Mouse (Mus musculus): Measurements from ENCODE around the gene Khdc1c. TPM values are rescaled to one million over a fixed set of nuclear protein-coding genes. Genes with fewer than 3 reads are reported as not detected.

Khdc1c gene
- polyA plus RNA-seq, 1 experiment from 2014 or later: not detected

DNA sequence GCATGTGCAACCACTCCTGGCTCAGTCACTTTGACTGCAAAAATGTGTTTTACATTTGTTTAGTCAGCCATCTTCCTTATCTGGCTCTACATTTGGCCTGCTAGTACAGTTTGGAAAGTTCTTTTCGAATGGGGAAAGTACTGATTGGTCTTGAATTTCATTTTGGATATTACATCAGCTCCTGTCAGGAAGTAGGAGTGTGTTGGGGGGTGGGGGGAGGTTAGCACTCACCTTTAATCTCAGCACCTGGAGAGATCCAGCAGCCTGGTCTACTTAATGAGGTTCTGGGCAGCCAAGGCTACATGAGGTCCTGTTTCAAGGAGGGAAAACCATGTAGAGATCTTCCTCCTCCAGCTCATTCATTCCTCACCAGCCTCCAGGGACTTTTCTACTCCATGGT is 15.1 kb downstream of the Khdc1c start, which contains the start of gene Khdc1b:
Gene Khdc1b (plus strand): TSS at position 301 of the 400 bp plus-strand sequence.
- no peaks in the 10 kb centered on the region for H3K36me3 ChIP-seq
- no peak for ATAC-seq (ENCODE audit: low FRiP score, low read depth)
- H3K9ac ChIP-seq: no peak within 1 kb of the TSS
- no peaks in the 10 kb centered on the region for H3K27me3 ChIP-seq
- 77% methylated on average over 1 of the region's 1 CpGs for WGBS
- H3K4me2 ChIP-seq (replicated peaks): no peak within 1 kb of the TSS
- peaks cover 7% of the 10 kb centered on the region; the same call in 1 of the 2 replicates for H3K9me3 ChIP-seq
- no peak within 1 kb of the TSS for H3K27ac ChIP-seq
- H3K4me3 ChIP-seq: no peak within 1 kb of the TSS
- no peaks in the 10 kb centered on the region for H3K4me1 ChIP-seq

GRCm38 (mm10) chr1:21391138-21391671 is 23.1 kb downstream of the Khdc1c start:
- Histone ChIP-seq H3K9me3 (no peaks in the 10 kb centered on the region), H3K27me3 (no peaks in the 10 kb centered on the region), H3K9ac (no peak overlapping the region), H3K4me3 (no peak overlapping the region), H3K4me1 (no peaks in the 10 kb centered on the region), H3K36me3 (no peaks in the 10 kb centered on the region), H3K27ac (no peak overlapping the region), H3K4me2 (replicated peaks) (no peak overlapping the region)
- WGBS: 53% methylated on average over 6 of the region's 6 CpGs
- ATAC-seq (ENCODE audit: low FRiP score, low read depth): peak; percentile 24; the same call in 1 of the 2 replicates

DNA sequence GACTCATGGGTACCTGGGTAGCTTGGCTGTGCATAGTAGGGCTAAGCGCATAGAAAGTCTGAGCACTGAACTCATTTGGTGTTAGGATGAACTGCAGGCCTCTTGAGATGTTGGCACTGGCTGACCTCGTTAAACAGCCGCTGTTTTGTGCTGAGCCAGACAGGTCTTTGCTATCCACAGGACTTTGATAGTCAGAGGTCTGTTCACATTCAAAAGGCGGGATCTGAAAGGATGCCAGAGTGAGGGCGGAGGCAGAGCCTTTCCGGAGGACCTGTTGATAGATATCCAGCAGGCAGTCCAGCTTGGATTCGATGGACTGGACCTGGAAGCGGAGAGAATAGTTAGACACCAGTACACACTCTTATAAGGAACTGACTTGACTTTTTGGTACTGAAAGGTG is 34.7 kb downstream of the Khdc1c start:
- Histone ChIP-seq H3K27ac (no peak overlapping the region), H3K4me1 (no peaks in the 10 kb centered on the region), H3K9ac (no peak overlapping the region), H3K4me3 (no peak overlapping the region), H3K4me2 (replicated peaks) (no peak overlapping the region), H3K27me3 (no peaks in the 10 kb centered on the region), H3K36me3 (no peaks in the 10 kb centered on the region), H3K9me3 (no peaks in the 10 kb centered on the region)
- ATAC-seq (ENCODE audit: low FRiP score, low read depth): no peak
- 73% methylated on average over 8 of the region's 8 CpGs for WGBS

- Histone ChIP-seq H3K36me3 (no peaks in the 10 kb centered on the region), H3K27ac (no peak overlapping the region), H3K9me3 (no peaks in the 10 kb centered on the region), H3K4me1 (no peaks in the 10 kb centered on the region), H3K27me3 (no peaks in the 10 kb centered on the region), H3K9ac (no peak overlapping the region), H3K4me2 (replicated peaks) (no peak overlapping the region), H3K4me3 (no peak overlapping the region)
- 41% methylated on average over 2 of the region's 2 CpGs for WGBS
- ATAC-seq (ENCODE audit: low FRiP score, low read depth): no peak
Observed at GRCm38 (mm10) chr1:21407266-21407665, 39.1 kb downstream of the Khdc1c start.

- 51% methylated on average over 18 of the region's 18 CpGs for WGBS
- Histone ChIP-seq H3K27ac (no peak overlapping the region), H3K4me1 (no peaks in the 10 kb centered on the region), H3K4me3 (no peak overlapping the region), H3K4me2 (replicated peaks) (0 out of 2 replicates have a peak overlapping the region, but pooled peaks have one; percentile 15), H3K36me3 (no peaks in the 10 kb centered on the region), H3K9ac (no peak overlapping the region), H3K27me3 (no peaks in the 10 kb centered on the region), H3K9me3 (no peaks in the 10 kb centered on the region)
- ATAC-seq (ENCODE audit: low FRiP score, low read depth): peak; percentile 69; the same call in 1 of the 2 replicates
Observed at GRCm38 (mm10) chr1:21411331-21412196, 43.4 kb downstream of the Khdc1c start.

- 79% methylated on average over 2 of the region's 2 CpGs for WGBS
- H3K27me3 ChIP-seq: no peaks in the 10 kb centered on the region
- H3K4me2 ChIP-seq (replicated peaks): no peak overlapping the region
- no peak overlapping the region for H3K27ac ChIP-seq
- no peak overlapping the region for H3K4me3 ChIP-seq
- no peaks in the 10 kb centered on the region for H3K4me1 ChIP-seq
- no peaks in the 10 kb centered on the region for H3K36me3 ChIP-seq
- no peak for ATAC-seq (ENCODE audit: low FRiP score, low read depth)
- no peak overlapping the region for H3K9ac ChIP-seq
- H3K9me3 ChIP-seq: no peaks in the 10 kb centered on the region
Observed at GRCm38 (mm10) chr1:21412197-21412555, 44.0 kb downstream of the Khdc1c start.

DNA sequence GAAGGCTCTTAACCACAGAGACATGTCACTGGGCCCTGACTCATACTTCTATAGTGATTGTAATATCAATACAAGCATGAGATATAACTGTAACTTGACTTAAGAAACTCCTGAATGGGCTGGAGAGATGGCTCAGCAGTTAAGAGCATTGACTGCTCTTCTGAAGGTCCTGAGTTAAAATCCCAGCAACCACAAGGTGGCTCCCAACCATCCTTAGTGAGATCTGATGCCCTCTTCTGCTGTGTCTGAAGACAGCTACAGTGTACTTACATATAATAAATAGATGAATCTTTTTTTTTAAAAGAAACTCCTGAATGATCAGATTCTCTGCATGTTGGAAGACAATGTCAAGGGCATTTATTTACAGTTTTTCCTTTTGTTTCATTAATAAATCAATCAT is 51.2 kb downstream of the Khdc1c start:
- no peak overlapping the region for H3K9ac ChIP-seq
- H3K4me3 ChIP-seq: no peak overlapping the region
- no peak overlapping the region for H3K4me2 ChIP-seq (replicated peaks)
- no peak for ATAC-seq (ENCODE audit: low FRiP score, low read depth)
- no peaks in the 10 kb centered on the region for H3K36me3 ChIP-seq
- no peaks in the 10 kb centered on the region for H3K27me3 ChIP-seq
- no peak overlapping the region for H3K27ac ChIP-seq
- no peaks in the 10 kb centered on the region for H3K9me3 ChIP-seq
- H3K4me1 ChIP-seq: no peaks in the 10 kb centered on the region

Other genes with a start within 250 kb of the Khdc1c start
- 8.4 and 10.1 TPM in 2 replicates for gene Tmem14a, start 149.8 kb upstream of the Khdc1c start, polyA plus RNA-seq (2015; fragmentation: Nextera tagmentation; extraction: Ambion mirVana)
- 0.36 and 0.39 TPM in 2 replicates for gene Gsta3, start 127.7 kb upstream of the Khdc1c start, polyA plus RNA-seq (2015; fragmentation: Nextera tagmentation; extraction: Ambion mirVana)
- gene Khdc1a, start 18.7 kb upstream of the Khdc1c start, polyA plus RNA-seq (2015; fragmentation: Nextera tagmentation; extraction: Ambion mirVana): not detected in 2 replicates
- gene Khdc1b, start 15.2 kb downstream of the Khdc1c start, polyA plus RNA-seq (2015; fragmentation: Nextera tagmentation; extraction: Ambion mirVana): 0.14 and 0.17 TPM in 2 replicates